Mouse (Mus musculus): Measurements from ENCODE around the gene Gxylt1. TPM values are rescaled to one million over a fixed set of nuclear protein-coding genes. Genes with fewer than 3 reads are reported as not detected.

Gxylt1 gene
- polyA plus RNA-seq, 1 experiment from 2014 or later: 16.6 TPM

DNA sequence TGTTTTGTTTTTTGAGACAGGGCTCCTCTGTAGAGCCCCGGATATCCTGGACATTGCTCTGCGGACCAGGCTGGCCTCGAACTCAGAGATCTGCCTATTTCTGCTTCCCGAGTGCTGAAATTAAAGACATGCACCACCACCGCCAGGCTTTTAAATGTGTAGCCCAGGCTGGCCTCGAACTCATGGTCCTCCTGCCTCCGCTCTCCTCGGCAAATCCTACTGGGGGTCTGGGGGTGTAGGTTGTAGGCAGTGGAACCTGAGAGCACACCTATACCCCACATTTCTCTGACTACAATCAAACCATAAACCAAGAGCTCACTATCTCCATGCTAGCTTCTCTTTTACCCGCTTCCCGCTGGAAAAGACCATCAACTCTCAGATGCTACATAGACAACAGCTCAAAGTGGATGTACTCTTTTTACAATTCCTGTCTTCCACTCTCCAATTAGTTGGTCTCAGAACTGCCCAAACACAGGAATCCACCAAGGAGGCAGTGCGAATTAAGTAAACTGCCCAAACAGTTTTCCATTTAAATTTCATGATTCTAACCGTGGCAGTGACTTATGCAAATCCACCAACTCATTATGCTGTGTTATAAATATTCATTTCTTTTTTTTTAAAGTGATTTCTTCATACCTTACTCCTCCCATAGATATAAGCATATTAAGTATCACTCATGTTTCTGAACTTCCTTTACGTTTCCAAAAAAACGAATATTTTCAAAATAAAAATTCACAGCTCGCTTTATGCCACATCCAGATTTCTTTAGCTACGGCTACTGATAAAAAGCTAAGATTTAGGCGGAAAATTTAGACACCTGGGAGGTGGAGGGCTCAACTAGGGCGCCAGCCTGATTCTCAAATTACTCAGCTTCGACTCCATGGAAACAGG, 946 bp downstream of the Gxylt1 start:
- peak overlapping the region; percentile 88 for H3K9ac ChIP-seq (replicated peaks)
- H3K4me1 ChIP-seq: peaks cover 28% of the 10 kb centered on the region
- WGBS: 43% methylated on average over 19 of the region's 19 CpGs
- H3K36me3 ChIP-seq: no peaks in the 10 kb centered on the region
- peak overlapping the region; percentile 88 for H3K4me2 ChIP-seq (replicated peaks)
- H3K9me3 ChIP-seq: no peaks in the 10 kb centered on the region
- peak overlapping the region; percentile 86 for H3K4me3 ChIP-seq
- no peak for ATAC-seq (ENCODE audit: low FRiP score, low read depth)
- no peaks in the 10 kb centered on the region for H3K27me3 ChIP-seq
- H3K27ac ChIP-seq (replicated peaks): peak overlapping the region; percentile 94

DNA sequence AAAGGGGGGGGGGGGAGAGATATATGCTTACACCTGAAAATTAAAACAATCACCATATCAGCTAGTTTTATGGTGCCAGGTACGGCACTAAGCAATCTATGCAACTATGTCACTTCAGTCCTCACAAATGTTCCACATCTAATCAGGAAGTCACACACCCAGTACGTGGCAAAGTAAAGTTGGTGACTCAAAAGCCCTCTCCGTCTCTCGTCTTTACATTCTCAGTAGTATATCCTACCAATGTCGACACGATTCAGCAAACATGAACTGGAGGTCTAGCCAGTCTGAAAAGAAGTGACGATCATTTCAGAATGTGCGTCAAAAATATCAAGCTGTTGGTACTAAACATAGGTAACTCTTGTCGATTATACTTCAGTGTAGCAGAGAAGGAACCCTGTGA, 2.0 kb downstream of the Gxylt1 start:
- no peaks in the 10 kb centered on the region for H3K27me3 ChIP-seq
- no peak overlapping the region for H3K9ac ChIP-seq (replicated peaks)
- no peaks in the 10 kb centered on the region for H3K36me3 ChIP-seq
- H3K4me1 ChIP-seq: peaks cover 28% of the 10 kb centered on the region
- 91% methylated on average over 9 of the region's 9 CpGs for WGBS
- no peak for ATAC-seq (ENCODE audit: low FRiP score, low read depth)
- no peak overlapping the region for H3K4me3 ChIP-seq
- no peaks in the 10 kb centered on the region for H3K9me3 ChIP-seq
- H3K4me2 ChIP-seq (replicated peaks): no peak overlapping the region
- H3K27ac ChIP-seq (replicated peaks): no peak overlapping the region

DNA sequence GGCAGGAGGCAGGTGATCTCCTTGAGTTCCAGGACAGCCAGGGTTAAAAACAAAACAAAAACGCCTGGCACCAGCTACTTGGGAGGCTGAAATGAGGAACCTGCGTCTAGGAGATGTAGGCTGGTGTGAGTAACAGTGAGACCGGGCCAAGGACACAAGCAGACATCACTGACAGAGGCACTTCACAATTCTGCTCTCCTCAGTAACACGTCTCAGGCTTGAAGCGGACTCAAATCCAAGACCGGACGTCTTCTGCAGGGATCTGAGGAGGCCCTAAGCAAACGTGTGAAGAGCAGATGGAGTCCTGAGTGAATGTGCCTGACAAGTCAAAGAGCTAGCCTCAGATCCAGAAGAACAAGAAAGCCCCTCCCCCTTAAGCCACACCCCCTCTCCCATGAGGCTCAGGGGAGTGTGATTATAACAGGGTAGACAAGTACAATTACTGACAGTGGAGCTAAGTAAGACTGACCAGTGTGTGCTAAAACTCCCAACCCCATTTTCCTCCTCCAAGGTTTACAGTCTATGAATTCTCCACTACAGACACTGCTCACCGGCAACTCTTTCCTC, 4.6 kb downstream of the Gxylt1 start:
- Histone ChIP-seq H3K36me3 (no peaks in the 10 kb centered on the region), H3K4me1 (peaks cover 24% of the 10 kb centered on the region), H3K27ac (replicated peaks) (no peak overlapping the region), H3K9ac (replicated peaks) (no peak overlapping the region), H3K27me3 (no peaks in the 10 kb centered on the region), H3K4me3 (no peak overlapping the region), H3K9me3 (no peaks in the 10 kb centered on the region), H3K4me2 (replicated peaks) (no peak overlapping the region)
- WGBS: 83% methylated on average over 9 of the region's 9 CpGs
- ATAC-seq (ENCODE audit: low FRiP score, low read depth): no peak

DNA sequence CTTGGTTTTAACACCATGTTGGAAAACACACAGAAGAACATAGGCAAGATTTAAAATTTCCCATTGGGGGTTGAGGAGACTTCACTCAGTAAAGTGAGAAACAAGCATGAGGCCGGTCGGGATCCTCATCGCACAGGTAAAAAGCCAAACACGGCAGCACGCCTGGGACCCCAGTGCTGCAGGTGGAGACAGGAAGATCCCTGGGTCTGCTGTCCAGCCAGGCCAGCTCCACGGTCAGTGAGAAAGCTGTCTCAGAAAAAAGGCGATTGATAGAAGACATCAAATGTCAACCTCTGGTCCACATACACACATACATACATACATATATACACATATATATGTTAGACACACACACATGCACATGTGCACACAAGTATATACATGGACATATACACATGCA, 5.4 kb downstream of the Gxylt1 start:
- WGBS: 98% methylated on average over 7 of the region's 7 CpGs
- no peak for ATAC-seq (ENCODE audit: low FRiP score, low read depth)

DNA sequence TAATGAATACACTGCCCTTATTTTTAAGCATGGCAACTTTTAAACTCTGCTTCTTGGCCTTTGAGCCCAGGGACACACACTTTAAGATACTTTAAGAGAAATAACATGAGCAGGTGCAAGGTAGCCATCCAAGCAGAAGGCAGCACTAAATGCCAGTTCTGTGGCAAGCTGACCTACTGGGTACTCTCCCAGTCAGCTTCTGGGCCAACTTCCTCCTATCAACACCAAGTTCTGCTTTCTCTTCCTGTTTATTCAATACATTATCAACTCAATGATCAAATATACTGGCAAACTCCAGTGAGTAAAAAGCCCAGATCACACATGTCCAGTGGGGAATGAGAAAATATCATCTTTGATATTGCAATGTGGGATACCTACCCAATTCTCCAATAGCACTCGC, 7.0 kb downstream of the Gxylt1 start:
- Histone ChIP-seq H3K4me1 (peaks cover 13% of the 10 kb centered on the region), H3K9ac (replicated peaks) (no peak overlapping the region), H3K4me2 (replicated peaks) (no peak overlapping the region), H3K27ac (replicated peaks) (no peak overlapping the region), H3K36me3 (no peaks in the 10 kb centered on the region), H3K9me3 (no peaks in the 10 kb centered on the region), H3K4me3 (no peak overlapping the region), H3K27me3 (no peaks in the 10 kb centered on the region)
- no peak for ATAC-seq (ENCODE audit: low FRiP score, low read depth)
- WGBS: 95% methylated on average over 1 of the region's 1 CpGs

More for the DNA sequence above, 5.4 kb downstream of the Gxylt1 start:
- Histone ChIP-seq H3K4me2 (replicated peaks) (no peak overlapping the region), H3K4me1 (peaks cover 24% of the 10 kb centered on the region), H3K4me3 (no peak overlapping the region), H3K9ac (replicated peaks) (no peak overlapping the region), H3K36me3 (no peaks in the 10 kb centered on the region), H3K27me3 (no peaks in the 10 kb centered on the region), H3K9me3 (no peaks in the 10 kb centered on the region), H3K27ac (replicated peaks) (no peak overlapping the region)

DNA sequence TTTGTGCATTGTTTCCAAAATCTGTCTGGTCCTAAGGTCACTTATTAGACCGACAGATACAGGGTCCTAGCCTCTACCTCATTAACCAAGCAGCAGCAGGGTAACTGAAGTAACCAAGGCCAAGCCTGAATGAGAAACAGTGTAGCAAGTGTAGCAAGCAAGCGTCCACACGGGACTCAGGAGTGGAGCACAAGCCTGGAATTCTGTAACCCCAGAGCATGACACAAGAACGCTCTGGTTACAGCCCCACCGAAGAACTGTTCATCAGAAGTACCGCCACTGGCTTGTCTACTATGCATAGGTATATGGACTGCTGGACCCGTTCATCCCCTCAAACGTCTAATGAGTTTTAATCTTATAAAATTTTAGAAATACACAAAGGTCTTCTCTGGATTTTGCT, 7.5 kb downstream of the Gxylt1 start:
- Histone ChIP-seq H3K9ac (replicated peaks) (no peak overlapping the region), H3K4me3 (no peak overlapping the region), H3K27ac (replicated peaks) (no peak overlapping the region), H3K4me1 (peaks cover 9% of the 10 kb centered on the region; the same call in 1 of the 2 replicates), H3K9me3 (no peaks in the 10 kb centered on the region), H3K36me3 (no peaks in the 10 kb centered on the region), H3K4me2 (replicated peaks) (no peak overlapping the region), H3K27me3 (no peaks in the 10 kb centered on the region)
- WGBS: 81% methylated on average over 8 of the region's 8 CpGs
- no peak for ATAC-seq (ENCODE audit: low FRiP score, low read depth)

DNA sequence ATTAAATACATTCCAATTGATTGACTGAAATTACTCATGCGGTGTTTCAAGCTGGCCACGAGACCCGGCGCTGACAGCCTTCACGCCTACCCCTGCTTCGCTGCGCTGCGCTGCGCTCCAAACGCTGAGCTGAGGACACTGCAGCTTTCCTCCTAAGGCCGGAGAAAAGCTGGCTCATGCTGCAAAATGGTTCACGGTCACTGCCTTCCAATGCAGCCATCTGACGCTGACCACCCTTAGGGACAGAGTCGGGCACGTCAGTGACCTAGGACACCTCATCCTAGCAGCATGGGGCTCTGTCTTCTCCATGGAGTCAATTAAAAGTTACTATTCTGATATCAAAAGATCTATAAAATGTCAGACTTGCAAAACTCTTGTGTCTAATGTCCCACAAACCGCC, 8.6 kb downstream of the Gxylt1 start:
- H3K27me3 ChIP-seq: no peaks in the 10 kb centered on the region
- H3K4me1 ChIP-seq: peaks cover 8% of the 10 kb centered on the region; the same call in 1 of the 2 replicates
- WGBS: 71% methylated on average over 16 of the region's 16 CpGs
- 0 out of 2 replicates have a peak, but pooled peaks cover 2% of the 10 kb centered on the region for H3K36me3 ChIP-seq
- no peak for ATAC-seq (ENCODE audit: low FRiP score, low read depth)
- H3K9me3 ChIP-seq: no peaks in the 10 kb centered on the region
- no peak overlapping the region for H3K9ac ChIP-seq (replicated peaks)
- H3K4me2 ChIP-seq (replicated peaks): no peak overlapping the region
- H3K4me3 ChIP-seq: no peak overlapping the region
- no peak overlapping the region for H3K27ac ChIP-seq (replicated peaks)

DNA sequence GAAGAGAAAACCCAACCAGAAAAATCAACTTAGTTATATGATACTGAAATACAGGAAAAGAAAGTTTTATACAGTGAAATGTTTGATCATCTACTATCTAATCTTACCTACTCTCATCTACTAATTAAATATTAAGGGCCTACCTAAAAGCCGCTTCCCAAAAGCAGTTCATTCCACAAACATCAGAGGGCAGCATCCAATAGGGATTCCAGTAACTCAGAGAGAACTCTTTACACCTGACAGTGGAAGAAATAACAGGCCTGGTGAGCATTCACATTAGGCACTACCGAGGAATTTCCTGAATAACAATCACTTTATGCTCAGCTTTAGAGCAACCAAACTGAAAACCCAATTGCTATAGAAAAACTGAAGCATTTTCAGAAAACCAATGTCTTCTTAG, 9.3 kb downstream of the Gxylt1 start:
- Histone ChIP-seq H3K4me2 (replicated peaks) (no peak overlapping the region), H3K4me1 (peaks cover 8% of the 10 kb centered on the region; the same call in 1 of the 2 replicates), H3K27me3 (no peaks in the 10 kb centered on the region), H3K4me3 (no peak overlapping the region), H3K27ac (replicated peaks) (no peak overlapping the region), H3K36me3 (0 out of 2 replicates have a peak, but pooled peaks cover 6% of the 10 kb centered on the region), H3K9me3 (no peaks in the 10 kb centered on the region), H3K9ac (replicated peaks) (no peak overlapping the region)
- no peak for ATAC-seq (ENCODE audit: low FRiP score, low read depth)
- 67% methylated on average over 2 of the region's 2 CpGs for WGBS

DNA sequence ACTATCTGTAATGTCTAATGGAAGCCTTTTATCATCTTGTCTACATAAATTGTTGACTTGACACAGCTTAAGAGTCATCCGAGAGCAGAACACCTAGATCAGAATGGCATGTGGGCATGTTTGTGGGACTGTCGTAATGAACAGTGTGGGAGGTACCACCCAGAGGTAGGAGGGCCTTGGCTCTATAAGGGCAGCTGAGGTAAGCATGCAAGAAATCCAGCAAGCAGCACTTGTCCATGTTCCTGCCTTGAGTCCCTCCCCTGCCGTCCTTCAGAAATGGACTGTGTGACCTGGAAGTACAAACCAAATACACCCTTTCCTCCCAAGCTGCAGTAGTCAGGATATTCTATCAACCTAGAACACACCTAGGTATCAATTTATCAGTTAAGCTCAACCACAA, 9.7 kb downstream of the Gxylt1 start:
- no peak for ATAC-seq (ENCODE audit: low FRiP score, low read depth)
- WGBS: 85% methylated on average over 3 of the region's 3 CpGs
- peaks cover 8% of the 10 kb centered on the region; the same call in 1 of the 2 replicates for H3K4me1 ChIP-seq
- H3K4me2 ChIP-seq (replicated peaks): no peak overlapping the region
- H3K9me3 ChIP-seq: no peaks in the 10 kb centered on the region
- H3K9ac ChIP-seq (replicated peaks): no peak overlapping the region
- H3K27ac ChIP-seq (replicated peaks): no peak overlapping the region
- H3K27me3 ChIP-seq: no peaks in the 10 kb centered on the region
- 0 out of 2 replicates have a peak, but pooled peaks cover 6% of the 10 kb centered on the region for H3K36me3 ChIP-seq
- no peak overlapping the region for H3K4me3 ChIP-seq

DNA sequence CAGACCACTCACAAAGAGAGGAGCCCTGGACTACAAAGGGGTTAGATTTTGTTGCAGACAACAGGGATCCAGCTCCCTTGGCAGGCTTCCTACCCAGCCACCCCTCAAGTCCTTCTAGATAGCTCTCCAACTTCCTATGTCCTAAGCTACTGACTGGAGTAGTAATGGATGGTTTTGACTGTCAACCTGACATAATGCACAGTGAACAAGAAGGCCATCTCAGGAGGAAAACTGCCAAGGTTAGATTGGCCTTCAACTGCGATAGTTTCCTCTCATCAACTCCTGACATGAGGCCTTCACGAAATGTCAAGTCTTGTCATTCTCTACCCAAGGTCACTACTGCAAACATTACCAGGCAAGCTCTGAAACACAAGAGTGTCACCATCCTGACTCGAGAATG, 10.8 kb downstream of the Gxylt1 start:
- no peaks in the 10 kb centered on the region for H3K27me3 ChIP-seq
- no peak overlapping the region for H3K4me2 ChIP-seq (replicated peaks)
- H3K9ac ChIP-seq (replicated peaks): no peak overlapping the region
- no peak overlapping the region for H3K27ac ChIP-seq (replicated peaks)
- peaks cover 8% of the 10 kb centered on the region; the same call in 1 of the 2 replicates for H3K4me1 ChIP-seq
- no peak overlapping the region for H3K4me3 ChIP-seq
- H3K9me3 ChIP-seq: no peaks in the 10 kb centered on the region
- ATAC-seq (ENCODE audit: low FRiP score, low read depth): no peak
- 0 out of 2 replicates have a peak, but pooled peaks cover 6% of the 10 kb centered on the region for H3K36me3 ChIP-seq
- WGBS: 86% methylated on average over 3 of the region's 3 CpGs

DNA sequence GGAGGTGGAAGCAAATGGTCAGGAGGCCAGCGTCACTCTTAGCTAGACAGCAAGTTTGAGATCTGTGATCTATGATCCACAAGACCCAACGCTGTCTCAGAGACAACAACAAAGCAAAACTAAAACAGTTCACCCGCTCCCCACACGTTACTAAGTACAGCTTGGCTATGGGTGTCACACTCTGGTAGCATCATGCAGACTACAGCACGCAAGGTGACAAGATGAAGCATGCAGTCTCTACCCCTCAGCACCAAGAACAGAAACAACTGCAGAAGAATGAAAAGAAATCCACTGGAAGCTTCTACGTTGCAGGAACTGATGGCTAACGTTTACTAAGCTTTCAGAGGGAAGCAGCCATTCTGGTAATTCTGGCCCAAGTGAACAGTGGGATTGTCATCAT, 11.4 kb downstream of the Gxylt1 start:
- no peak overlapping the region for H3K27ac ChIP-seq (replicated peaks)
- H3K9me3 ChIP-seq: no peaks in the 10 kb centered on the region
- no peak overlapping the region for H3K9ac ChIP-seq (replicated peaks)
- H3K4me1 ChIP-seq: peaks cover 8% of the 10 kb centered on the region; the same call in 1 of the 2 replicates
- H3K36me3 ChIP-seq: 0 out of 2 replicates have a peak, but pooled peaks cover 6% of the 10 kb centered on the region
- no peak overlapping the region for H3K4me2 ChIP-seq (replicated peaks)
- H3K4me3 ChIP-seq: no peak overlapping the region
- no peak for ATAC-seq (ENCODE audit: low FRiP score, low read depth)
- no peaks in the 10 kb centered on the region for H3K27me3 ChIP-seq
- 87% methylated on average over 7 of the region's 7 CpGs for WGBS

DNA sequence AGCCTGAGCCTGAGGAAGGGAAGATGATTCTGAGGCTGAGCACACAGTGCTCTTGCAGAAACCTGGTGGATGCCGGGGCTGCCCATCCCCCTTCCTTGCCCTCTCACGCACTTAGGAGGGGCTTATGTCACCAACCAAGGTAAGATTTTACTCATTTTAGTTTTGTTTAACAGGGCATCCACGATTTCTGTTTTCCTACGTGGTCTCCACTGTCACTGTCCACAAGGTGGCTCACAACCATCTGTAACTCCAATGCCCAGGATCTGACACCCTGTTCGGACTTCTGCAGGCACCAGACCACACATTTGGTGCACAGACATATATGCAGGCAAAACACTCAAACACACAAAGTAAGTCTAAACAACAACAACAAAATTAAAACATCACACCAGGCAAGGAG, 12.2 kb downstream of the Gxylt1 start:
- no peaks in the 10 kb centered on the region for H3K9me3 ChIP-seq
- no peak overlapping the region for H3K4me3 ChIP-seq
- no peak overlapping the region for H3K4me2 ChIP-seq (replicated peaks)
- no peak for ATAC-seq (ENCODE audit: low FRiP score, low read depth)
- H3K36me3 ChIP-seq: peaks cover 13% of the 10 kb centered on the region
- no peaks in the 10 kb centered on the region for H3K27me3 ChIP-seq
- no peak overlapping the region for H3K27ac ChIP-seq (replicated peaks)
- peaks cover 8% of the 10 kb centered on the region; the same call in 1 of the 2 replicates for H3K4me1 ChIP-seq
- WGBS: 67% methylated on average over 5 of the region's 5 CpGs
- H3K9ac ChIP-seq (replicated peaks): no peak overlapping the region
